Mouse (Mus musculus) brain, embryonic 14.5 days (tissue): ENCODE results near the gene Hsd11b2. TPM values are rescaled to one million over a fixed set of nuclear protein-coding genes. Genes with fewer than 3 reads are reported as not detected.
"Not testable (repeated sequence)": the region's sequence is repeated elsewhere in the genome, so short reads cannot be mapped to it uniquely, and the experiment has no call there.

Experiments used
- DNase-seq: peaks from one replicate; pipeline ENCODE4 v3.0.0-alpha.2; 2011; ENCODE audit warnings: low read depth
- CTCF ChIP-seq: fragments of 200-500 bp; IDR thresholded peaks from 2 replicates; pipeline ENCODE4 v1.5.1; 2012; ENCODE audit warnings: inconsistent platforms, mild to moderate bottlenecking, moderate library complexity, borderline replicate concordance; ENCODE audit not compliant: insufficient read depth, insufficient read length; ENCODE audit errors: extremely low read depth
- POLR2A ChIP-seq: fragments of 200-500 bp; IDR thresholded peaks from 2 replicates; pipeline ENCODE4 v1.6.1; 2012; ENCODE audit warnings: mild to moderate bottlenecking, inconsistent platforms, borderline replicate concordance; ENCODE audit not compliant: poor library complexity, insufficient read depth, insufficient read length, severe bottlenecking; ENCODE audit errors: extremely low read depth
- polyA plus RNA-seq: library from polyadenylated mRNA; depleted of rRNA; stranded (reverse); fragments of >200 nt; gene quantifications from 2 replicates; pipeline ENCODE4 v1.2.3, GENCODE M21; 2012

Hsd11b2 gene
- polyA plus RNA-seq, 1 experiment, result 12.1 TPM

DNA sequence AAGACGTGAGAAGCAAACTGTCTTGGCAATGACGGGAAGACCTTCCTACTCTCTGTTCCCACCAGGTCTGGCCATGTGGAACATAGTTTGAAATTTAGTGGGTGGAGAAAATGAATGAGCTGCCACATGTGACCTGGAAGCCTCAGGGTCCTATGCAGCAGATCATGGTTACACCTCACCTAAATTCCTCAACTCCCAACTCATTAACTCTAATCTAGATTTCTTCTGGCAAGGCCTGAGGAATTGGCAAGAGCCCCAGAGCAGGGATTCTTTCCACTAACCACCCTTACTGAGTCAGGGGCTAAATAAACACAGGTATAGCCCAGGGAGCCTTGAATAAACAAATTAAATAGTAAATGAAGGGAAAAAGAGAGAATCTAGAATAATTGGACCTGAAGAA, 33.5 kb downstream of the Hsd11b2 start:
- DNase-seq, result no peak
- no peak for TF ChIP-seq POLR2A
- no peak for TF ChIP-seq CTCF

DNA sequence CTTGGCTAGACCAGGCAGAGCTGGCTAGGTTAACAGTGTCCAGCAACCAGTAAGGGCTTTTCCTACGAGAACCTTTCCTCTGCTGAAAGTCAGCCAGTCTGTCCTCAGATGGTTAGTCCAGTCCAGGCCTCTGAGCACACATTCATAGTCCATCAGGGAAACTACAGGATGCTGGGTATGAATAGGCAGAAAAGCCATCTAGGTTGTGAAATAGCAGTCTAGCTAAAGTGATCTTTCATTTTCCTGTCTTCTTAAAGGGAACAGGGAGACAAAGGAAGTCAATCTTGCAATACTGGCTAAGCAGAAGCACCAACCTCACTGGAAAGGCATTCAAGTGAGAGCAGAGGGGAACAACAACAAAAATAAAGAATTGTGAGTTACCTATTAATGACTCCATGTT, 34.3 kb downstream of the Hsd11b2 start:
- no peak for DNase-seq
- TF ChIP-seq CTCF (no peak), POLR2A (no peak)

DNA sequence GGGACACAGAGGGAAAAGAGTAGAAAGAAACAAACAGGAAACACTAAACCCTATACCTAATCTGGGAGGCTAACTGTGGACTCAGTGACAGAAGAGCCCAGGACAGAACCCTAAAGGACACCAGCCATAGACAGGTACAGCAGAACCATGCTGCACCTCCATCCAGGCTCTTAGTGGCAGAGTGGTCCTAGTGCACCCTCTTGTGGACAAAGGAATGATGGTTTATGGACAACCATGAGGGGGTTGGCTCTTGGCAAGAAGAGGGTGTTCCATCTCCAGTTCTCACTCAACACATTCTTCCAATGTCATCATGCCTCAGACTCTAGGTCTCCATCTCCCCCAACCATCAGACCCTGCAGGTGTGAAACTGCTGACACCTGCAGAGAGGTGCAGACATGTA, 35.5 kb downstream of the Hsd11b2 start:
- DNase-seq, result peak; percentile 71
- TF ChIP-seq POLR2A, result no peak
- TF ChIP-seq CTCF, result peak; percentile 73

DNA sequence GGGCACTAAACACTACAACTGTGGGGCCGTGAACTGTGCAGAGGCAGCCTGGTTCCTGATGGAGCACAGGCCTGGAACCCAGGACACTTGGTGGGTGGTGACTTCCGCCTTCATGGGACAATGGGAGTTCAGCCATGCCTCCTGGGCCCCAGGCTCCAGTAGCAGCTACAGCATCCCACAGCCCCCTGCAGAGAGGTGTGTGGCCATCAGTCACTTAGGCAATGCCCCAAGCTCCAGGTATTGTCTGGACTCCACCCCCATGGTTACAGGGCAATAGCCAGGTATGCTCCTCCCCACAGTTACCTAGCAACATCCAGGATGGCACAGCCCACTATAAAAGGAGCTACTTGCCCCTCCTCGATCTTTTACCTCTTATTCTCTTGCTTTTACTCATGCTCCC, 36.7 kb downstream of the Hsd11b2 start:
- TF ChIP-seq POLR2A (no peak), CTCF (no peak)
- DNase-seq, result no peak

DNA sequence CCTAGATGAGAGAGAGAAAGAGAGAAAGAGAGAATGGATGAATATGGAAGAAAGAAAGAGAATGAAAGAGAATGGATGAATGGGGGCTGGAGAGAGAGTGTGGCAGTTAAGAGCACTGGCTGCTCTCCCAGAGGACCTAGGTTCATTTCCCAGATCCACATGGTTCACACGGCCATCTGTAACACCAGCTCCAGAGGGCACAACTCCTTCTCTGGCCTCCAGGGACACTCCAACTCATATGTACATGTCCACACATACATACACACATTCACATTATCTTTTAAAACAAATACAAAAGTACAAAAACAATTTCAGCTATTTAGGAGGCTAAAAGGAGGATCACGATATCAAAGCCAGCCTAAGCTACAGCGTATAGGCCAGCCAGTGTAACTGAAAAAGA, 44.3 kb downstream of the Hsd11b2 start:
- DNase-seq, result no peak
- TF ChIP-seq CTCF, result no peak
- no peak for TF ChIP-seq POLR2A

DNA sequence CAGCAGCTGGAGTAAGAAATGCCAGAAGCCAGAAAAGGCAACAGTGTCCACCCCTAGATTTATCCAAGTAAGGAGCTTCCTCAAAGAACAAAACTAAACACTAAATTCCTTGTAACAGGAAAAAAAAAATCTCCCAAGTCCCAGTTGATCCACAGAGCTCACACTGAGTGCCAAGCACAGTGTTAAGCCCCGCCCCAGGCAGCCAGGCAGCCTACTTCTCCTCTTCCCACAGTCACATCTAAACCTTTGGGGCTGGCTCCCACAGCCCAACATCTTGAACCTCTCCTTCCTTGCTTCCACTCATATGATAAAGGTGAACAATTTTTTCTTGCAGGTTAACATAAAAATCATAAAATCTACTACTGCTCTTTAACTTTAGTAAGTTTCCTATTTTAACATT, 45.3 kb downstream of the Hsd11b2 start:
- no peak for TF ChIP-seq CTCF
- TF ChIP-seq POLR2A, result no peak
- no peak for DNase-seq

DNA sequence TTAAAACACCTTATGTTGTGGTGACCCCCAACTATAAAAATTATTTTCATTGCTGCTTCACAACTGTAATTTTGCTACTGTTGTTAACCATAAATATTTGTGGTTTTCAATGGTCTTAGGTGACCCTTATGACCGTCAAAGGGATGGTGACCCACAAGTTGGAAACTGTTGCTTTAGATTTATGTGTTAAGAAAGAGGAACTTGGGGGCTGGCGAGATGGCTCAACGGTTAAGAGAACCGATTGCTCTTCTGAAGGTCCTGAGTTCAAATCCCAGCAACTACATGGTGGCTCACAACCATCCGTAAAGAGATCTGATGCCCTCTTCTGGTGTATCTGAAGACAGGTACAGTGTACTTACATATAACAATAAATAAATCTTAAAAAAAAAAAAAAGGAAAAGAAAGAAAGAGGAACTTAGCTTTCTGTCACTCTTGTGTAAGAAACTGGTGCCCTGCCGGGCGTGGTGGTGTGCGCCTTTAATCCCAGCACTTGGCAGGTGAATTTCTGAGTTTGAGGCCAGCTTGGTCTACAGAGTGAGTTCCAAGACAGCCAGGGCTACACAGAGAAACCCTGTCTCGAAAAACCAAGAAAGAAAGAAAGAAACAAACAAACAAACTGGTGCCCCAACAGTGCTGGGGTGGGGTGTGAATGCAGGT, 46.1 kb downstream of the Hsd11b2 start:
- DNase-seq, result not testable (repeated sequence)

DNA sequence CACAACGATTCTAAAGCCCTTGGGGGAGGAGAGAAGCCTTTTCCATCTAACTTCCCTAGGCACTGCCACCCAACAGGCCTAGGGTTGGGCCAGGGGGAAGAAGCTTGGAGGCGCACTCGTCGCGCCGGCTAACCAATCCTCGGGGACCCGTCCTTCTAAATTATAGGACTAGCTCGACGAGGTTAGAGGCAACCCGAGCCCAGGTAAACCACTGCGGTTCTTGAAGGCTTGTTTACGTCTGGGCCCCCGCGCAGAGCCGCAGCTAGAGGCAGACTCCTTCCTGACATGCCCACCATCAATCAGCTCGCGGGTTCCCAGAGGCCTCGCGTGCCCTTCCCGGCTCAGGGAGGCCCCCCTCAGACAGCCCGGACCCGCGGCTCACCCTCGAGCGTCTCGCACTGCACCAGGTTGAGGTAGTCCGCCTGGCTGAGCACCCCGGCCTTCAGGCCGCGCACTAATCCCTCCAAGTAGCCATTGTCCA, 46.9 kb downstream of the Hsd11b2 start:
- DNase-seq, result no peak
- TF ChIP-seq CTCF (no peak), POLR2A (no peak)

DNA sequence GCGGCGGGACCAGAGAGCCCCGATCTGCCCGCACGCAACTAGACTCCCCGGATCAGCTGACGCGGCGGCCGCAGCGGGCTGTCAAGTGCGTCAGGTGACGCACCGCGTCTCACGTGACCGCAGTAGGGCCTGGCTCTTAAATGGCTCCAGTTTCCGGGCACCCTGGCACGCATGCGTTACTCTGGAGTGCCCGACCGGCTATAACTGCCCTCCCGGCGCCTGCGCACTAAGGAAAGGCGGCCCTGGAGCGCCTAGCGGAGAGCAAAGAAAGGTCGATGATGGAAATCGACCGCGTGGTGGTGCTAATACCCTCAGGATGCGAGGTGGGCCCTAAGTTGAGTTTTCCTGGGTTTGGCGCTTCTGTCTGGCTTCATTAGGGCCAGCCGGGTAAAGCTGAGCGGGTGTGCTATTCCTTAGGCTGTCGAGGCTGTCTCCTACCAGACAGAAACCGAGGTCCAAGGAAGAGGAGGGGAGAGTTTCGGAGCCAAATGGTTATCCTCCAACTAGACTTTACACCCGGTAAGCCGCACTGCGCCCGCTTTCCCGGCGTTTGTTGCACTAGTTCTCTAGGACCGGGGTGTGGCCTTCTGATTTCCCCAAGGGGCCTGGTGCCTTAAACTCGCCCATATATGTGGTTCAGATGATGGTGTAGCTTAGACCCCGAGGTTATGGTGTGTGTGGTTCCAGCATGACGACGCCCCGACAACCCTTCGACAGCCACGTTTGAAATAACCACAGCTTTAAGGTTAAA, 47.6 kb downstream of the Hsd11b2 start, which contains the start of gene Atp6v0d1:
Gene Atp6v0d1, minus strand, starts transcription at position 96 of the 751 bp plus-strand sequence.
- peak; percentile 47; the same call in 1 of the 2 replicates for TF ChIP-seq POLR2A
- peak; percentile 82 for TF ChIP-seq CTCF
- peak; percentile 100 for DNase-seq

DNA sequence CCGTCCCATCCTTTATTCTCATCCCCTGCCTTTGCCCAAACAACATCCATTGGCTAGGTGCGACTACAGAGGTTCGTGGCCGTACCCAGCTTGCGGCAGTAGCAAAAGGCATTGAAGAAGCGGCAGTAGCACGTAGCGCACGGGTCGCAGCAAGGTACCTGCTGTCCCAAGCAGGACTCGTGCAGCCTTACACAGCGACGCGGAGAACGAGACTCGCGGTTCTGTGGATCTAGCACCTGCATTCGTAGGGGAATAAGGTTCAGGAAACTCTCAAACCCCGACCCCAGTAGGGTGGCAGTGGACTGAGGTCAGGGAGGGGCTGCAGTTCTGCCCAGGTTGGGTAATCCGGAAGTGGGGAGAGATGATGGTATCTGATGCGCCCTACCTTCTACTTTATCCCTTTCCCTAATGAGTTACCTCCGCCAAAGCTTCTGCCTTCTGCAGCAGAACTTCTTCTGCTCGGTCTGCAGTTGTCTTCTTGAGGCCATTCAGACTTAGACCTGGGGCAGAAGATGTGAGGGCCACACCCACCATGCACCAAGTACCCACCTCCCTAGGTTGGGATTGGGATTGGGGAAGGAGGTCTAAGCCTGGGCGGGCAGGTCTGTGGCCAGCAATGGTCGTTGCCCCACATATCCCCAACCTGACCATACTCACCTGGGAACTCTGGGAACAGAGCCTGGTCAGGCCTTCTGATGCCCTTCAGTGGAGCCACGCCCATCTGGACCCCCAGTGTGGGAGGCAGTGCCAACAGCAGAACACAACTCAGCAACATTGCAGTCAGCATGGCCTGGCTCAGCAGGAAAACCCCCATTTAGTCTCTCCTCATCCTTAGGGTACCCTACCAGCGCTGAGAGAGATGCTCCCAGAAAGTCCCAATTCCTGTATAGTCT, 48.4 kb downstream of the Hsd11b2 start:
- peak; percentile 53 for DNase-seq
- TF ChIP-seq POLR2A, result no peak
- TF ChIP-seq CTCF, result no peak

DNA sequence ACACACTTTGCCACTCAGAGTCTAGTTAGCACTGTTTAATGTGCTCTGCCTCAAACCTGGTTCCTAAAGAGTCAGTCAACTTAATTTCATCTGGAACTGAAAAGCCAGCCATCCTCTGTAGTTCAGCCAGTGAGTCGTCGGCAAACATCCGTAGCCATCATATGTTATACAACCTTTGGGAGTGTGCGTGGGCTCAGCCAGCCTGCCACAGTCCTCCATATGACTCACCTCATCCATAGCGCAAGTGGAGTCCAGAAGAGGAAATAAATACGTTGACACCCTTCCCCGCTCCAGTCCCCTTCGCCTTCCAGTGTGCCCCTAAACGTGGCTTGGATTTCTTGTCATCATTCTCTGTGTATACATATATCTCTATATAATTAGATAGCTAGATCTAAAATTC, 53.3 kb downstream of the Hsd11b2 start:
- DNase-seq, result no peak
- TF ChIP-seq POLR2A (no peak), CTCF (no peak)
